Mouse (Mus musculus): ENCODE data around the gene Rpl38.

The Rpl38 gene

GRCm38 (mm10) chr11:114679582-114679981, 11.3 kb downstream of the Rpl38 start:
- no peak for DNase-seq (ENCODE audit: low spot score in 2 of 2)

GRCm38 (mm10) chr11:114680291-114680690, 12.0 kb downstream of the Rpl38 start:
- DNase-seq (ENCODE audit: low spot score in 2 of 2), result no peak

- no peak for DNase-seq (ENCODE audit: low spot score in 2 of 2)
These were observed 12.7 kb downstream of the Rpl38 start for GRCm38 (mm10) chr11:114681054-114681453.

GRCm38 (mm10) chr11:114682321-114682900, 14.1 kb downstream of the Rpl38 start:
- DNase-seq (ENCODE audit: low spot score in 2 of 2), result no peak

- no peak for DNase-seq (ENCODE audit: low spot score in 2 of 2)
These were observed 14.9 kb downstream of the Rpl38 start for GRCm38 (mm10) chr11:114683029-114683721.

- DNase-seq (ENCODE audit: low spot score in 2 of 2), result no peak
These were observed 15.6 kb downstream of the Rpl38 start for GRCm38 (mm10) chr11:114683722-114684621.

GRCm38 (mm10) chr11:114684627-114685373, 16.5 kb downstream of the Rpl38 start:
- DNase-seq (ENCODE audit: low spot score in 2 of 2), result no peak

- no peak for DNase-seq (ENCODE audit: low spot score in 2 of 2)
These were observed 17.3 kb downstream of the Rpl38 start for GRCm38 (mm10) chr11:114685526-114686040.

GRCm38 (mm10) chr11:114686221-114686959, 18.1 kb downstream of the Rpl38 start:
- DNase-seq (ENCODE audit: low spot score in 2 of 2), result no peak

GRCm38 (mm10) chr11:114687574-114688188, 19.4 kb downstream of the Rpl38 start:
- no peak for DNase-seq (ENCODE audit: low spot score in 2 of 2)

GRCm38 (mm10) chr11:114688729-114689128, 20.4 kb downstream of the Rpl38 start:
- DNase-seq (ENCODE audit: low spot score in 2 of 2), result no peak

GRCm38 (mm10) chr11:114690192-114690591, 21.9 kb downstream of the Rpl38 start:
- no peak for DNase-seq (ENCODE audit: low spot score in 2 of 2)

GRCm38 (mm10) chr11:114691454-114692182, 23.3 kb downstream of the Rpl38 start:
- DNase-seq (ENCODE audit: low spot score in 2 of 2), result no peak

GRCm38 (mm10) chr11:114692601-114693000, 24.3 kb downstream of the Rpl38 start:
- no peak for DNase-seq (ENCODE audit: low spot score in 2 of 2)

- no peak for DNase-seq (ENCODE audit: low spot score in 2 of 2)
These were observed 25.1 kb downstream of the Rpl38 start for GRCm38 (mm10) chr11:114693456-114693855.

- no peak for DNase-seq (ENCODE audit: low spot score in 2 of 2)
These were observed 26.1 kb downstream of the Rpl38 start for GRCm38 (mm10) chr11:114694451-114694850.

GRCm38 (mm10) chr11:114698496-114698895, 30.2 kb downstream of the Rpl38 start:
- DNase-seq (ENCODE audit: low spot score in 2 of 2), result no peak

- DNase-seq (ENCODE audit: low spot score in 2 of 2), result no peak
These were observed 31.2 kb downstream of the Rpl38 start for GRCm38 (mm10) chr11:114699511-114699910.

- DNase-seq (ENCODE audit: low spot score in 2 of 2), result no peak
These were observed 34.1 kb downstream of the Rpl38 start for GRCm38 (mm10) chr11:114702311-114702995.
